Mouse (Mus musculus) frontal cortex, postnatal 25 days (tissue): ENCODE results near the gene Cbs.

Experiments used
- DNase-seq, 2 experiments: peaks; one replicate each; pipeline ENCODE4 v3.0.0; 2022; ENCODE audit warnings: low spot score in 2 of 2

Cbs gene

DNA sequence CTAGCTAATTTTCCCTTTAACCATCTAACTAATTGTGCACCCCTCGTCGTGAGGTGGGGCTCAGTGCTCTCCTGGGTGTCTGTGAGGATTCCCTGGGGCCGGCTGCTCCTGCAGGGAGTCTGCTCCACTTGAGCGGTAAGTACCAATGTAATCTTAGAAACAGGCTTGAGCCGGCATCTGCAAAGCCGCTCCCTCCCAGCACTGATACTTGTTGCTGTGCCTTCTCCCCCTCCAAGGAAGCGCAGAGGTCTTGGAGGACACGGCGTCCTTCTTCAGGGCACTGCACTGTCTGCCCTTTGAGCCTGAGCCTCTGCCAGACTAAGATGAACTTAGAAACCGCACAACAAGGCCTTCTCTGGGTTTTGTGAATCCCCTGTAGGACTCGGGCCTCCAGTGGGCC is 46.2 kb downstream of the Cbs start:
- no peak for DNase-seq

DNA sequence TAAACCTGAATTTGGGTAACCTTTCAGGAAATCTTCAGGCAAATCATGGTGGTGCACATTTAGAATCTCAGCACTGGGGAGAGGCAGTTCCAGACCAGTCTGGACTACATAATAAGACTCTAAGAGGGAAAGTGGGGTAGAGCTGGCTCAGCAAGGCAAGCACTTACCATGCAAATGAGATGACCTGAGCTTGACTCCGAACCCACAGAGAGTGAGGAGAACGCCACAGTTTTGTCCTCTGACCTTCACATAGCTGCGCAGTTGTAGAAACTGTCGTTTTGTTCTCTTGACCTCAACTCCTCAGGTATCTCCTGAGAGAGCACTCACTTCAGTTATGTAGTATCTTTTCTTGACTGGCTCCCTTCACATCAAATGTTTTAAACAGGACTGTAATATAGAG is 48.3 kb downstream of the Cbs start:
- no peak for DNase-seq

DNA sequence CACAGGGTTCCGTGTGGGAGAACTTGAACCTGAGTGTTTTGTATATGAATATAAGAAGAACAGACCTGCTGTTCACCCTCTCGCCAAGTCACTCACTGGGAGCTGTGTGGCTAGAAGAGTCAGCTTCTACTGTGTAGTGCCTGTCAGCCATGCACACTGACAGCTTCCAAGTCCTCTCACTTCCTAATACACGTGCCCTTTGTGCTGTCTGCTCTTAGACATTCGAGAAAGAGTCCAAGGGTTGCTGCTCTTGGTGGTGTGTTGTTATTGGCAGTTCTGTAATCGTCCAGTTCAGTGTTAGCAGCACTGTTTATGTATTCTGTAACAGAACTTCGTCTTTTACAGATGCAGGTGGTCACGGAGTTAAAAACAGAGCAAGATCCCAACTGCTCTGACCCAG is 48.9 kb downstream of the Cbs start:
- DNase-seq = no peak

DNA sequence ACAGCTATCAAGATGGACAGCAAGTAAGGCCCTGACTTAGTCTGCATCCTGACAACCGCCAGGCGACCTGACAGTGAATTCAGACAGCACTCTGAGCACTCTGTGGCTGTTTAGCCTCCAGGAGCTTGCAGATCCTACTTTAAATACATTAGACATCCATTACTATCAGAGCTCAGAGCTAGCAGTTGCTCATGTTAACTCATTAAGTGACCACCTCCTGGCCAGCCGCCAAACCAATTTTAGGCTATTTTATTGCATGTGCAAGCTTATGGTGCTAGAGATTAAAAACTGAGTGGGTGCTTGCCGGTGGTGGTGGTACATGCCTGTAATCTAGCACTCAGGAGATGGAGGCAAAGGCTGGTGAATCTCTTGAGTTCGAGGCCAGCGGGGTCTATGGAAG is 53.3 kb downstream of the Cbs start:
- no peak for DNase-seq

DNA sequence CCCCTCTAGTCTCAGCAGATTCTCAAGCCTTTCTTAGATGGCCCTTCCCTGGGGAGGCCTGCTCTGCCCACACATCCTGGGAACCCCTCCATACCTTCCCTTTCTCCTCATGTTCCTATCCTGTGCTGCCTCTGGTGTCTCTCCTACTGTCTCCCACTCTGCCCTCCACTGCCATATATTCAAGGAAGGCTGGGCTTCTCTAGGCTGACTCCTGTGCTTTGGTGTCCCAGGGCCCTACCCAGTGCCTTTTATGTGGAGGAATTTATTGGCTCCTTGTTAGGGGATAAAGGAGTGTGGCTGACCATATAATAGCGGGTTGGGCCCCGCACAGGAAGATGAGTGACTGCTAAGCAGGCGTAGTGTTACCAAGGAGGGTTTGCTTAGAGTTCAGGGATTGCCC is 53.9 kb downstream of the Cbs start:
- no peak for DNase-seq

DNA sequence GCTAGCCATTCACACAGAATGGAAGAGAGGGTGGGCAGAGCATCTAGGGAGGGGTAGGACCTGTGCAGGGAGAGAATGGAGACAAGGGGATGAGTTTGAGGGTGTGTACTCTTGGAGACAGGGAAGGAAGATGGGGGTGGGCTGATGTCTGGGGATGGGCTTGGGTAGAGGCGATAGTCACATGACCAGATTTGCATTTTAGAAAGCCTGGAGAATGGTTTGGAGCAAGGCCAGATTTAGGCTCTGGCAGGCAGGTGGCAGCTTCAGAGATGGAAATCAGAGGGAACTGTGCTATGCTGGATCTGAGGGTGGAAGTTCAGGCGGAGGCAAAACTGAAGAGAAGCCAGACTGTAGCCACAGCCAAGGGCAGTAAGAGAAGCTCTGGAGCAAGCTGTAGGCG is 56.7 kb downstream of the Cbs start:
- DNase-seq = no peak

DNA sequence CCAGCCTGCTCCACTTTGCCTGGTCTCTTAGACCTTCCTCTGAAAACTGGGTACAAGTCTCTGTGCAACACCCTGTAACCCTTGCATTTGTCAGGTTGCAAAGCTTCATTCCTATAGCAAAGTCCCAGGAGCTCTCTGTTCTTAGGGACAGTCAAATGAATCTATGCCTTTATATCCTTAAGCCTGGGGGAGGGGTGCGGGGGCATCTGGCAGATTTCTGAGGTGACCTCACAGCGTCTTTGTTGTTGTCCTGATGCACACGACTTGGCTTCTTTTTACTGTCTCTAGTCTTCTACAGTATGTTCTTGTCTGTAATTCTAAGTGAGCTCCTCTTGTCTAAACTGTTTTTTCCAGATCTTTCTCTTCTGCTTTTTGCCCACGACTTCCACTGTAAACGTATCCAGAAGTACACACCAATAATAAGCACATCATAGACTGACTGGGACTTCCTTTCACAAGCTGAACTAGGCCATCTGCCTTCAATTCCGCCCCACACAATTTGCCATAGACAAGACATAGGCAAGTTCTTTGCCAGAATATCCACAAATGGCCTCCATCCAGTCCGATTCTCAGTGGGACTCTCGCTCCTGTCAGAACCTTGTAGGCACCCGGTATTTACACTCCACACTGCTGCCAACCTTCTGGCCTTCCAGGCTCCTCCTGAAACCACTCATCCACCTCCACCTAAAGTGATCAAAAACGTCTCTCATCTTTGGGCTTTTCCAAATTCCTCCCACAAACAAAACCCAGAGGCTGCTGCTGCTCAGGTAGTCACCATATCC is 60.5 kb downstream of the Cbs start:
- DNase-seq = no peak

DNA sequence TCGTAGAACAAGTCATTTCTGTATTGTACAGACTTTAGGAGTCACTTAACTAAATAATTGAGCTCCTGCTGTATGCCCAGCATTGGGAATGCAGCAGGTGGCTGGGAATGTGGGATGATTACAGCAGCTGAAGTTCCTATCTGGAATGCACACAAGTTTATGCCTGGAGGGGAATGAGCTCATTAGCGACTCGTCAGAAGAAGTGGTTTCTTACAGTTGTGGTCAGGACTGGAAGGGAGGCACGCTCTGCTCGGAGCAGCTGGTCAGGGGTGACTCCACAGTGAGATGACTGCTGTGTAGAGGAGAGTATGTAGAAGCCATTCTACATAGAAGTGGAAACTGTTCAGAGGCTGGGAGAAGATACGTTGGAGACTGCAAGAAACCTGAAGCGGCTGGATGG is 62.4 kb downstream of the Cbs start:
- DNase-seq = no peak

DNA sequence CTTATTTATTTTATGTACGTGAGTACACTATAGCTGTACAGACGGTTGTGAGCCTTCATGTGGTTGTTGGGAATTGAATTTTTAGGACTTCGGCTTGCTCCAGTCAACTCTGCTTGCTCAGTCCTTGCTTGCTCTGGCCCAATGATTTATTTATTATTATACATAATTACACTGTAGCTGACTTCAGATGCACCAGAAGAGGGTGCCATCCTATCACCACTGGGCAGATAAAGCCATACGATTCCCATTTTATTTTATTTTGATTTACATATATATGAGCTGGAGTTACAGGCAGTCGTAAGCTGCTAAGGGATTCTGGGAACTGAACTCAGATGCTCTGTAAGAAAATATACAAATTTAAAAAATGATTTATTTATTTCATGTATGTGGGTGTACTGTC is 65.3 kb downstream of the Cbs start:
- no peak for DNase-seq

DNA sequence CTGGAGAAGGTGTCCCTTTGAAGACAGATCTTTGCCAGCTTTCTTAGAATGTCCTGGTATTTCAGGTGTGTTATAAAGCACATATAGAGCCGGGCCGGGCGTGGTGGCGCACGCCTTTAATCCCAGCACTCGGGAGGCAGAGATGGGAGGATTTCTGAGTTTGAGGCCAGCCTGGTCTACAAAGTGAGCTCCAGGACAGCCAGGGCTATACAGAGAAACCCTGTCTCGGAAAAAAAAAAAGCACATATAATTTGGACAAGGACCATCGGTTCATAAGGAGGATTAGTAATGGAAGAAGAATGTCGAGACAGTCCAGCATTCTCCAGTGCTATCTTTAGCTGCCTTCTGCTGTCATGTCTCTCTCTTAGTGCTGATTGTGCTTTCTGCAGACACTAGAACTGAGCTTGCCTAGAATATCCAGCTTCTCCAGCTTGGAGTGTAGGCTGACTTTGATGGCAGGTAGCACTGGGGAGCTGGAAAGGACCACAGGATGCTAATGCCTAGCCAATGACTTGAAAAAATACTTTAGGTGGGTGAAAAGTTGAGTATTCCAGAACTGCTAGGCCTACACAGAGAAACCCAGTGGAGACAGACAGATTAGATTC is 66.6 kb downstream of the Cbs start:
- DNase-seq = peak in 1 of 2 experiments; percentile 23

DNA sequence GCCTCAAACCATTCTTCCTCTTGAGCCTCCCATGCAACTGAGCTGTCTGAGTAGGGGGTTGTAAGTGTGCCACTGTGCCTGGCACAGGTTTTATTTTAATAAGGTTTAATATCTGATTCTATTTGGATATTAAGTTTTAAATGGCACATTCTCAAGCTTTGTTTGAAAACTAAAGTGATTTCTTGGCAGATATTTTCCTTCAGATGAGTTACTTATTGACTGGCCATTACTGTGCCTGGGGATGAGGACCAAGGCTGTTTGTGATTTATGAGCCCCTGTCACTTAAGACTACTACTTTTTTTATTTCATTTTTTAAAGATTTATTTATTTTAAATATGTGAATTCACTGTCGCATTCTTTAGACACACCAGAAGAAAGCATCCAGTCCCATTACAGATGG is 67.3 kb downstream of the Cbs start:
- no peak for DNase-seq

DNA sequence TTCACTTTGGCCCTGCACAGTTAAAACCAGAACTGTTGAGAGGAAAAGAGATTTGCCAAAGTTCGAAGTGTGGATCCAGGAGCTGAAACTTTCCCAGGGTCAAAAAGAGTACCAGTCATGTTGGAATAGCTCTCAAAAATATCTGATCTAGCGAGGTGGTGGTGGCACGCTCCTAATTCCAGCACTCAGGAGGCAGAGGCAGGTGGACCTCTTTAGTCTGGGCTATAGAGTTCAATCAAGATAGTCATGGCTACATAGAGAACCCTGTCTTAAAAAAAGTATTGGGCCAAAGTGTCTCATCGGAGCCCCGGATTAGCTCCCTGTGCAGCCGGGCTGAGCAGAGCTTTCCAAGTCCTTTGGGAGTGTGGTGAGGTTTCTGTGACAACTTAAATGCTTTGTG is 70.8 kb downstream of the Cbs start:
- no peak for DNase-seq

DNA sequence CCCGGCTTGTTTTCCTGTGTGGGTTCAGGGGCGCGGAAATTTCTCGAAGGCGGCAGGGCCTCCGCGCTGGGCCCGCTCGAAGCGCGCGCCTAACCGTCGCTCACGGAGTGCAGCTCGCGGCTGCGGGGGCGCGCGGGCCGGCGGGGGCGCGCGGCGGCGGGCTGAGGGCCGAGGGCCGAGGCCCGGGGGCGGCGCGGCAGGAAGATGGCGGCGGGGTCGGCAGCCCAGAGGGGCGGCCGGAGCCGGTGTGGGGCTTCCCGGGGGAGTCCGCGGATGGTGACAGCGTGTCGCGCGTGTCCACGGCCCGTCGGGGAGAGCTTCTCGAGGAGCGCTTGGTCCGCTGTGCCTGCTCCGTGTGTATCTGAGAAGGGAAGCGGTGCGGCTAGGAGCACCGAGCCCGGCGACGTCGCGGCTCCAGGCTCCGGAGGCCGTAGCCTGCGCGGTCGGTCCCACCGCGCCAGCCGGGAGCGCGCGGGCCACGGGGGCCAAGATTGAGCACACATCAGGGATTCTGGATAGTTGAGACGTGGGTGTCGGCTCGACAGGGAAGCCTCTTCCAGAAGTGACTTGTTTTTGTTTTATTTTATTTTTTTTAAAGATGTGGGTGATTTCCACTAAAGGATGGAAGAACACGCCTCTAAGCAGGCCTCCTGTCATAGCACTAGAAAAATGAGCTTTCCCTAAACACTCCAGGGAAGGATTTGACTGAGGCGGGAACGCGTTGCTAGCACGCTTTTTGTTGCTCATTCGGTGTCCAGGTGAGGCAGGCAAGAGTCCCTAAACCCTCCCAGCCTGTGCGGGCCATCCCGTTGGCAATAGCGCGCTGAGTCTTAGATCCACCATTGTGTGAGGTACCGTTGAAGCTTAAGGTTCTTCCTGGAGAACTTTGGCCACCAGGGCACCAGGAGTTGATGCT is 71.6 kb downstream of the Cbs start:
- peak in 1 of 2 experiments; percentile 33 for DNase-seq

DNA sequence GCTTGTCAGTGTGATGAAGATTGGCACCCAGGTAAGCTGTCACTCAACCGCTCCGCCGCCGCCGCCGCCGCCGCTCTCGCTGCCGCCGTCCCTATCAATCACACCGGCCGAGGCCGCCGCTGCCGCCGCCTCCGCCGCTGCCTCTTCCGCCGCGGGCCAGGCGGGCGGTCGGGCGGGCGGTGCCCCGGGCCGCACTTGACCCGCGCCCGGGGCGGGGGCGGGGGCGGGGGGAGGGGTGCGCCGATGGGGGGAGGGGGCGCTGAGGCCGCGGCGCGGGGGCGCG is 72.2 kb downstream of the Cbs start:
- DNase-seq = no peak

DNA sequence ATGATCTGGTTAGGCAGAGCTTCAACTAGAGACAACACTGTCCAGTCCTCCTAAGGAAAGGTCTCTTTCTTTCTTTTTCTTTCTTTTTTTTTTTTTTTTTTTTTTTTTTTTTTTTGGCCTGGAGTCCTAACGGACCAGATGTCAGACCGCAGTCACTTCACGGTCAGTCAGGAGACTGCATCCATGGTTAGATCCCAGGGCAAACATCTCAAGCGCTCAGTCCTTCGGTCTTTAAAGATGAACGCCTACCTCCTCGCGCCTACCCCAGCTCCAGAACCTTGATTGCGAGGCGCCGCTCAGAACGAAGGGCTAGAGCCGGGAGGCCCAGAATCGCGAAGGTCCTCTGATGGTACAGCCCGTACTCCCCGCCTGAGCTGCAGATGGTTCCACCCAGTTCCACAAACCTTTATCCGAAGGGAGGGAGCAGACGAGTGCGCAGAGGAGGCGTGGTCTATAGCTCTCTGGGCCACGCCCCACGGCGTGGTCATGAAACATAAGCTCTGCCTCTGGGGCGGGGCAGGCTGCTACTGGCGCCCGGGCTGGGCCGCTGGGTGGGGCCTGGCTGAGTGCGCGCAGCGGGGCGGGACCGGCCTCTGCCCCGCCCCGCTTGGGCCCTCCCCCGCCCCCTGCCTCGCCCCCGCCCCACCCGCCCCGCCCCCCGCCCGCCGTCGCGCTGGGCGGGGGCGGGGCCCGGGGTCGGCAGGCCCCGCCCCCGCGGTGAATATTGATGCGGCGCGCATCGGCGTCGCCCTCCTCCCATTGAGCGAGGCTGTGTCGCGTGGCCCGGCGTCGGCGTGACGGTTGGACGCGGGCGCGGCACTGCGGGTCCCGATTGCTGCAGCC is 72.8 kb downstream of the Cbs start, which contains the start of gene Pknox1:
TSS of gene Pknox1 (plus strand) at position 720 of the 843 bp plus-strand sequence.
- peak; percentile 97 to 98 for DNase-seq

DNA sequence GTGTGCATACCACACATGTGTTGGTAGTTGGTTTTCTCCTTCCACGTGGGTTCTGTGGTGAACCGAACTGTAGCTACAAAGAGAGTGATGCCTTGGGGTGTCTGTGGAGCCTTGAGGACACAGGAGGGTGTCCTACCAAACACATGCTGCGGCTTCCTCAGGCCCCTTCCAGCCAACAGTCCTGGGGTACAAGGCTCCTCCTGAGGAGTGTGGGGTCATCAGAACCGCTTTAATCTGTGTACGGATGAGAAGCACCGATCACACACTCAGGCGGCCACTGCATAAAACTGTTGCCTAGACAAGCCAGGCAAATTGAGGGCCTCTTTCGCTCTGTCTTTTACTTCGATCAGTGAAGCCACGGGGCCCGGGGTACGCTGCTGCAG is 73.4 kb downstream of the Cbs start:
- DNase-seq = no peak

DNA sequence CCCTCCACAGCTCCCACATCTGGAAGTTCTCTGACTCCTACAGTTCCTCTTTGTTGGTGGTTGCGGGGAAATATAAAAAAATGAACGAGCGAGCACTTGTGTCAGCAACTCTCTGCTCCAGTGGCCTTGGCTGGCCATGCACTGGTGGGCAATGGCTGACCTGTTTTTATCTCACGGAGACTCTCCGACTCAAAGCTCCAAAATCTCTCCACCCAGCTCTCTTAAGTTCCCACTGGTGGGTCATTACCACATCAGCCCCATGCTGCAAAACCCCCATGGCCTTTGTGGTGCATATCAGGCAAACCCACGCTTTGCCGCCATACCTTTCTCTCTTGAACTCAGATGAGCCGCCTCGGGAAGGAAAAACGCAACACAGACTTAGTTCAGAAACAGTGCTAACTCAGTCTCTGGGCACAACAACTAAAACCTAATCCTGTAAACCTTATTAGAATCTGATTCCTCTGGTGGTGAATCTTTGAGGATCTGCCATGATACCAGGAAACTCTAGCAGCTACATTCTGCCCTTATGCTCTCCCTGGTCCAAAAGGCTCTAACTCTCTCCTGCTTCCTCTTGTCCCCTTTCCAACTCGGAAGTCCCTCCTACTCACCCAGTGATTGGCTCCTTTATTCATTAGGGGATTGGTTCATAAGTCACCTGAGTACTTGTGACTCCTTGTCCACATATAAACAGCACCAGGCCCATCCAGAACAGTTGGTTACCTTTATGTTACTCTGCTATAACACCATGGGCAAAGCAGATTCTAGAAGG is 77.8 kb downstream of the Cbs start:
- DNase-seq = no peak
